Mouse (Mus musculus) ES-E14 (cell line): Measurements from ENCODE around the gene Otog. TPM values are rescaled to one million over a fixed set of nuclear protein-coding genes. Genes with fewer than 3 reads are reported as not detected.

Source experiments
- DNase-seq: peaks from one replicate; pipeline ENCODE4 v3.0.0-alpha.2; 2013; ENCODE audit warnings: low read depth, low spot score
- H3K27ac ChIP-seq: 2 replicates; pipeline ENCODE4 v1.5.1; 2012; ENCODE audit warnings: low read depth, mild to moderate bottlenecking, low read length, moderate library complexity, mixed read lengths; ENCODE audit not compliant: poor library complexity, insufficient read depth, severe bottlenecking
- H3K36me3 ChIP-seq: 2 replicates; pipeline ENCODE4 v1.6.1; 2012; ENCODE audit warnings: mild to moderate bottlenecking, low read length, moderate library complexity, mixed read lengths; ENCODE audit not compliant: control insufficient read depth, poor library complexity, insufficient read depth, severe bottlenecking
- H3K4me1 ChIP-seq, 2 experiments: fragments of 150-350 bp in 1 of 2; sonication (generic) in 1 of 2; 2 replicates each; pipeline ENCODE4 v1.6.1; 2012; ENCODE audit warnings: low read length in 2 of 2, mild to moderate bottlenecking in 1 of 2, mixed read lengths in 1 of 2; ENCODE audit not compliant: control insufficient read depth in 2 of 2, insufficient read depth in 2 of 2, poor library complexity in 1 of 2
- H3K4me3 ChIP-seq, 2 experiments: fragments of 150-350 bp in 1 of 2; sonication (generic) in 1 of 2; 2 replicates each; pipeline ENCODE4 v1.5.1; 2012; ENCODE audit warnings: low read length in 2 of 2, low read depth in 1 of 2, mild to moderate bottlenecking in 1 of 2, mixed read lengths in 1 of 2; ENCODE audit not compliant: insufficient read depth in 1 of 2, poor library complexity in 1 of 2, severe bottlenecking in 1 of 2
- H3K9ac ChIP-seq: 2 replicates; pipeline ENCODE4 v1.6.1; 2012; ENCODE audit warnings: low read depth, mild to moderate bottlenecking, low read length, mixed read lengths; ENCODE audit not compliant: poor library complexity, insufficient read depth, severe bottlenecking
- H3K9me3 ChIP-seq: fragments of 150-350 bp; sonication (generic); 2 replicates; pipeline ENCODE4 v1.6.1; 2012; ENCODE audit warnings: low read depth, mild to moderate bottlenecking, low read length; ENCODE audit not compliant: control insufficient read depth, insufficient read depth
- CHD2 ChIP-seq: IDR thresholded peaks from 2 replicates; pipeline ENCODE4 v1.6.1; 2014; ENCODE audit warnings: mild to moderate bottlenecking, low read depth, low read length, inconsistent platforms
- HCFC1 ChIP-seq: IDR thresholded peaks from 2 replicates; pipeline ENCODE4 v1.6.1; 2012; ENCODE audit warnings: low read length, inconsistent platforms, borderline replicate concordance; ENCODE audit not compliant: insufficient read depth
- MAFK ChIP-seq: IDR thresholded peaks from 2 replicates; pipeline ENCODE4 v1.6.1; 2014; ENCODE audit warnings: mild to moderate bottlenecking, low read depth, low read length, inconsistent platforms; ENCODE audit not compliant: insufficient read depth
- ZC3H11A ChIP-seq: IDR thresholded peaks from 2 replicates; pipeline ENCODE4 v1.6.1; 2012; ENCODE audit warnings: low read depth, mild to moderate bottlenecking, inconsistent platforms, low read length, borderline replicate concordance
- ZNF384 ChIP-seq: IDR thresholded peaks from 2 replicates; pipeline ENCODE4 v1.6.1; 2012; ENCODE audit warnings: low read depth, low read length, inconsistent platforms
- in situ Hi-C, 2 experiments: fragments of 600-800 bp; cut with MboI; formaldehyde crosslinking; loops; one replicate each; pipeline ENCODE4 v1.15.1; 2025; ENCODE audit warnings: low sequenced_read_pairs in 2 of 2, inconsistent platforms in 1 of 2; ENCODE audit not compliant: unreplicated experiment in 2 of 2
- total RNA-seq: library from RNA; depleted of rRNA; stranded (reverse); fragments of 300-350 nt; gene quantifications from 2 replicates; pipeline ENCODE4 v1.2.3, GENCODE M21; 2012; rRNA removed

The Otog gene
- total RNA-seq, 1 experiment: 0.22 TPM

DNA sequence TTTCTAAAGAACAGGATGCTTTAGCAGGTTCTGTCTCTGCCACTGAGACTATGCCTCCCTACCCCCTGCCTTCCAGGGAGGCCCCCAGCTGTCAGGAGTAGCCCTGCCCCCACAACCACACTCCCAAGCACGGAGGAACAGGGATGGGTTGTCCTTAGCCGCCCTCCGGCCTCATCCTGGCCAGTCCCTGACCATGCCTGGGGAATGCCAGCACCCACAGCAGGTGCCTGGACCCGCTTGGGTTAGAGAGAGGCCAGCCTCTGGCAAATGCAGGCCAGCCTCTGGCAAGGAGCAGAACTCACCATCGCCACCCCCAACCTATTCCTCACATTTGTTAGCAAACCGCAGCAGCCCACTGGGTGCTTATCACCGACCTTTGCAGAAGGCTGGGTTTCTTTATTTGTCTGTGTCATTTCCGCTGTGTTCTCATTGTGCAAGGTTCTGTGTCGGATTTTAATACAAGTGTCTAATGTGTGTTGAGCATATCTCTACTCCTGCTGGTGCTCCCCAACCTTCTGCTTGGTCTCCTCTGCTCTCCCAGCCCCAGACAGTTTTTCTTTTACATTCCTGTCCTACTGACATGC, 109.4 kb downstream of the Otog start:
- TF ChIP-seq ZNF384 (no peak), CHD2 (no peak), HCFC1 (no peak), MAFK (no peak), ZC3H11A (no peak)
- no peak for DNase-seq
- H3K27ac ChIP-seq: no peak overlapping the region

GRCm38 (mm10) chr7:46352748-46353147, 112.0 kb downstream of the Otog start:
- in situ Hi-C loops: no loop called here
- no peak for TF ChIP-seq ZC3H11A
- no peak for TF ChIP-seq HCFC1
- TF ChIP-seq CHD2: no peak
- TF ChIP-seq ZNF384: no peak
- no peak for TF ChIP-seq MAFK

More for the DNA sequence above, 109.4 kb downstream of the Otog start:
- peaks cover 0 to 4% of the 10 kb centered on the region in 2 experiments; a peak in 1 of 4 replicates for H3K4me1 ChIP-seq
- in situ Hi-C loops: no loop called here
- no peak overlapping the region for H3K4me3 ChIP-seq
- no peaks in the 10 kb centered on the region for H3K9me3 ChIP-seq
- no peak overlapping the region for H3K9ac ChIP-seq
- H3K36me3 ChIP-seq: no peaks in the 10 kb centered on the region

GRCm38 (mm10) chr7:46353216-46353615, 112.4 kb downstream of the Otog start:
- Histone ChIP-seq H3K9me3 (no peaks in the 10 kb centered on the region), H3K9ac (no peak overlapping the region), H3K27ac (no peak overlapping the region), H3K4me3 (no peak overlapping the region), H3K36me3 (no peaks in the 10 kb centered on the region), H3K4me1 (peaks cover 0 to 4% of the 10 kb centered on the region in 2 experiments; a peak in 1 of 4 replicates)
- TF ChIP-seq HCFC1 (no peak), MAFK (no peak), CHD2 (no peak), ZNF384 (no peak), ZC3H11A (no peak)
- in situ Hi-C loops: no loop called here
- DNase-seq: no peak

More at GRCm38 (mm10) chr7:46352748-46353147, 112.0 kb downstream of the Otog start:
- Histone ChIP-seq H3K27ac (no peak overlapping the region), H3K36me3 (no peaks in the 10 kb centered on the region), H3K9me3 (no peaks in the 10 kb centered on the region), H3K9ac (no peak overlapping the region), H3K4me1 (peaks cover 0 to 4% of the 10 kb centered on the region in 2 experiments; a peak in 1 of 4 replicates), H3K4me3 (no peak overlapping the region)
- no peak for DNase-seq

DNA sequence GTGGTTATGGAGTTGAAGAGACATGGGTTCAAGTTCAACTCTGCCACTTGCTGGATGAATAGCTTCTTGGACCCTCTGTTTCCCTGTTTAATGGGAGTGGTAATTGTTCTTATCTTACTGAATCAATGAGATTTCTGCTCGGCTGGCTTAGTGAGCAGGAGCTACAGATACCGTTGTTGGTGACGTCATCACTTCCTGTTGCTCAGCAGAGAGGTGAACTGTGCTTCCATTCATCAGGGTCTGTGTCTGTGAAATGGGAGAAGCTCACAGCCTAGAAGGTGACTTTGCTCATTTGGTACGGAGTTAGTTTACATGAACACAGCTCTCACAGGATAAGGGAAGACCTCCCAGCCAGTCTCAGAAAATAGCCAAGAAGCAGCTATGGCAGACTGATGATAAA, 113.1 kb downstream of the Otog start:
- Histone ChIP-seq H3K9me3 (no peaks in the 10 kb centered on the region), H3K27ac (no peak overlapping the region), H3K36me3 (no peaks in the 10 kb centered on the region), H3K4me3 (no peak overlapping the region), H3K9ac (no peak overlapping the region), H3K4me1 (peaks cover 0 to 3% of the 10 kb centered on the region in 2 experiments; a peak in 1 of 4 replicates)
- no peak for DNase-seq
- in situ Hi-C loops: no loop called here
- TF ChIP-seq HCFC1: no peak
- TF ChIP-seq CHD2: no peak
- TF ChIP-seq ZC3H11A: no peak
- no peak for TF ChIP-seq ZNF384
- TF ChIP-seq MAFK: no peak

Other genes starting within 250 kb of the Otog start
- gene Abcc6, start 210.7 kb upstream of the Otog start, total RNA-seq: 4.7 and 7.1 TPM in 2 replicates
- gene Nomo1, start 207.3 kb upstream of the Otog start, total RNA-seq: 173 and 219 TPM in 2 replicates
- 0.58 and 0.85 TPM in 2 replicates for gene Kcnj11, start 140.2 kb upstream of the Otog start, total RNA-seq
- 0.62 and 1.7 TPM in 2 replicates for gene Abcc8, start 61.0 kb upstream of the Otog start, total RNA-seq
- 0.18 and 0.42 TPM in 2 replicates for gene Ush1c, start 2.5 kb upstream of the Otog start, total RNA-seq
- not detected in 2 replicates for gene Myod1, start 135.5 kb downstream of the Otog start, total RNA-seq
- gene Kcnc1, start 155.5 kb downstream of the Otog start, total RNA-seq: 0.18 TPM in 1 of 2 replicates, not detected in the other